Mouse (Mus musculus) limb, embryonic 15.5 days (tissue): ENCODE measurements around the gene Bcl3. TPM values are rescaled to one million over a fixed set of nuclear protein-coding genes. Genes with fewer than 3 reads are reported as not detected.

Experiments
- ATAC-seq: fragments of 200-750 bp; cut with Nextera tagmentation; 2 replicates; pipeline ENCODE4 v1.8.0; 2017; ENCODE audit warnings: low read depth, moderate TSS enrichment; ENCODE audit not compliant: insufficient number of reproducible peaks, low FRiP score, low TSS enrichment
- H3K27ac ChIP-seq: fragments of 300-500 bp; sonication (generic); 2 replicates; pipeline ENCODE4 v1.5.1; 2015; ENCODE audit warnings: moderate library complexity, mild to moderate bottlenecking, inconsistent platforms
- H3K27me3 ChIP-seq: fragments of 300-500 bp; sonication (generic); 2 replicates; pipeline ENCODE4 v1.6.1; 2015; ENCODE audit warnings: inconsistent platforms
- H3K36me3 ChIP-seq: fragments of 300-500 bp; sonication (generic); 2 replicates; pipeline ENCODE4 v1.6.1; 2015; ENCODE audit warnings: inconsistent platforms
- H3K4me1 ChIP-seq: fragments of 300-500 bp; sonication (generic); 2 replicates; pipeline ENCODE4 v1.6.1; 2015; ENCODE audit warnings: inconsistent platforms
- H3K4me2 ChIP-seq: fragments of 300-500 bp; sonication (generic); 2 replicates; pipeline ENCODE4 v1.6.1; 2015; ENCODE audit warnings: mild to moderate bottlenecking, inconsistent platforms
- H3K4me3 ChIP-seq: fragments of 300-500 bp; sonication (generic); 2 replicates; pipeline ENCODE4 v1.5.1; 2015; ENCODE audit warnings: mild to moderate bottlenecking, inconsistent platforms
- H3K9ac ChIP-seq: fragments of 300-500 bp; sonication (generic); 2 replicates; pipeline ENCODE4 v1.6.1; 2015; ENCODE audit warnings: inconsistent platforms
- H3K9me3 ChIP-seq: fragments of 300-500 bp; sonication (generic); 2 replicates; pipeline ENCODE4 v1.6.1; 2016; ENCODE audit warnings: inconsistent platforms
- WGBS: fragments of 180-500 bp; shearing (Covaris S2); methylation state at CpG from one replicate; pipeline ENCODE4 v1.1.7; 2015; 5-methylcytosine and 5-hydroxymethylcytosine counted together
- polyA plus RNA-seq: library from polyadenylated mRNA; unstranded; fragments of >200 nt; fragmentation: Nextera tagmentation; extraction: Ambion mirVana; gene quantifications from 2 replicates; pipeline ENCODE4 v1.2.1, GENCODE M21; 2015

The Bcl3 gene
- polyA plus RNA-seq, 1 experiment from 2014 or later = 3.9 TPM

- peak; percentile 12; the same call in 1 of the 2 replicates for ATAC-seq
- Histone ChIP-seq H3K36me3 (no peaks in the 10 kb centered on the region), H3K9me3 (no peaks in the 10 kb centered on the region), H3K9ac (no peak within 1 kb of the TSS), H3K4me3 (peak within 1 kb of the TSS; percentile 20), H3K27ac (no peak within 1 kb of the TSS), H3K4me2 (peak within 1 kb of the TSS; percentile 43), H3K27me3 (peaks cover 41% of the 10 kb centered on the region), H3K4me1 (peaks cover 7% of the 10 kb centered on the region)
- 4% methylated on average over 31 of the region's 33 CpGs for WGBS
These were observed 29.4 kb upstream of the Bcl3 start, which contains the start of gene Gm19345 for GRCm38 (mm10) chr7:19851858-19852570. Gene Gm19345 (plus strand): TSS chr7:19852003.

GRCm38 (mm10) chr7:19844521-19845171, 22.1 kb upstream of the Bcl3 start:
- no peak overlapping the region for H3K4me3 ChIP-seq
- ATAC-seq = no peak
- H3K27ac ChIP-seq = no peak overlapping the region
- peaks cover 46% of the 10 kb centered on the region for H3K27me3 ChIP-seq
- H3K9me3 ChIP-seq = no peaks in the 10 kb centered on the region
- no peaks in the 10 kb centered on the region for H3K36me3 ChIP-seq
- no peak overlapping the region for H3K4me2 ChIP-seq
- peaks cover 2% of the 10 kb centered on the region; the same call in 1 of the 2 replicates for H3K4me1 ChIP-seq
- WGBS = 63% methylated on average over 15 of the region's 15 CpGs
- H3K9ac ChIP-seq = no peak overlapping the region

GRCm38 (mm10) chr7:19843561-19843960, 21.0 kb upstream of the Bcl3 start:
- 4% methylated on average over 11 of the region's 11 CpGs for WGBS
- H3K4me2 ChIP-seq = no peak overlapping the region
- ATAC-seq = 0 out of 2 replicates have a peak, but pooled peaks have one; percentile 26
- peaks cover 2% of the 10 kb centered on the region; the same call in 1 of the 2 replicates for H3K4me1 ChIP-seq
- no peaks in the 10 kb centered on the region for H3K9me3 ChIP-seq
- H3K36me3 ChIP-seq = no peaks in the 10 kb centered on the region
- no peak overlapping the region; the same call in 1 of the 2 replicates for H3K9ac ChIP-seq
- H3K4me3 ChIP-seq = no peak overlapping the region
- no peak overlapping the region for H3K27ac ChIP-seq
- H3K27me3 ChIP-seq = peaks cover 45% of the 10 kb centered on the region

GRCm38 (mm10) chr7:19842885-19843504, 20.4 kb upstream of the Bcl3 start:
- H3K27ac ChIP-seq = no peak overlapping the region
- H3K27me3 ChIP-seq = peaks cover 40% of the 10 kb centered on the region
- no peaks in the 10 kb centered on the region for H3K9me3 ChIP-seq
- H3K9ac ChIP-seq = no peak overlapping the region
- ATAC-seq = no peak
- peaks cover 2% of the 10 kb centered on the region; the same call in 1 of the 2 replicates for H3K4me1 ChIP-seq
- no peak overlapping the region for H3K4me2 ChIP-seq
- H3K4me3 ChIP-seq = no peak overlapping the region
- 27% methylated on average over 19 of the region's 19 CpGs for WGBS
- H3K36me3 ChIP-seq = no peaks in the 10 kb centered on the region

GRCm38 (mm10) chr7:19841686-19842413, 19.3 kb upstream of the Bcl3 start:
- Histone ChIP-seq H3K36me3 (no peaks in the 10 kb centered on the region), H3K9ac (no peak overlapping the region), H3K9me3 (no peaks in the 10 kb centered on the region), H3K4me1 (peaks cover 2% of the 10 kb centered on the region; the same call in 1 of the 2 replicates), H3K4me2 (no peak overlapping the region), H3K27me3 (peaks cover 31% of the 10 kb centered on the region), H3K27ac (no peak overlapping the region), H3K4me3 (no peak overlapping the region)
- whole genome bisulfite sequencing = 80% methylated on average over 21 of the region's 21 CpGs
- no peak for ATAC-seq

GRCm38 (mm10) chr7:19840936-19841335, 18.4 kb upstream of the Bcl3 start:
- no peaks in the 10 kb centered on the region for H3K9me3 ChIP-seq

GRCm38 (mm10) chr7:19840371-19840770, 17.8 kb upstream of the Bcl3 start:
- 79% methylated on average over 4 of the region's 4 CpGs for WGBS
- Histone ChIP-seq H3K4me3 (no peak overlapping the region), H3K9ac (no peak overlapping the region), H3K27ac (no peak overlapping the region), H3K9me3 (no peaks in the 10 kb centered on the region), H3K36me3 (no peaks in the 10 kb centered on the region), H3K27me3 (peaks cover 26% of the 10 kb centered on the region), H3K4me1 (peaks cover 2% of the 10 kb centered on the region; the same call in 1 of the 2 replicates), H3K4me2 (no peak overlapping the region)
- ATAC-seq = no peak

More at GRCm38 (mm10) chr7:19840936-19841335, 18.4 kb upstream of the Bcl3 start:
- Histone ChIP-seq H3K36me3 (no peaks in the 10 kb centered on the region), H3K4me1 (peaks cover 2% of the 10 kb centered on the region; the same call in 1 of the 2 replicates), H3K9ac (no peak overlapping the region), H3K4me3 (no peak overlapping the region), H3K4me2 (no peak overlapping the region), H3K27me3 (peaks cover 26% of the 10 kb centered on the region), H3K27ac (no peak overlapping the region)
- no peak for ATAC-seq
- WGBS = 75% methylated on average over 3 of the region's 3 CpGs

- no peak overlapping the region for H3K4me3 ChIP-seq
- no peaks in the 10 kb centered on the region for H3K9me3 ChIP-seq
- H3K4me2 ChIP-seq = no peak overlapping the region
- no peak overlapping the region for H3K27ac ChIP-seq
- H3K27me3 ChIP-seq = 0 out of 2 replicates have a peak, but pooled peaks cover 3% of the 10 kb centered on the region
- H3K9ac ChIP-seq = no peak overlapping the region
- peaks cover 4% of the 10 kb centered on the region for H3K4me1 ChIP-seq
- no peak for ATAC-seq
- no peaks in the 10 kb centered on the region for H3K36me3 ChIP-seq
- 52% methylated on average over 3 of the region's 3 CpGs for WGBS
These were observed 14.3 kb upstream of the Bcl3 start for GRCm38 (mm10) chr7:19836843-19837242.

GRCm38 (mm10) chr7:19834055-19834454, 11.5 kb upstream of the Bcl3 start:
- H3K4me3 ChIP-seq = no peak overlapping the region
- H3K4me2 ChIP-seq = no peak overlapping the region
- no peaks in the 10 kb centered on the region for H3K27me3 ChIP-seq
- no peak for ATAC-seq
- WGBS = 74% methylated on average over 3 of the region's 3 CpGs
- H3K9me3 ChIP-seq = no peaks in the 10 kb centered on the region
- peaks cover 14% of the 10 kb centered on the region for H3K4me1 ChIP-seq
- H3K9ac ChIP-seq = no peak overlapping the region
- H3K36me3 ChIP-seq = no peaks in the 10 kb centered on the region
- H3K27ac ChIP-seq = no peak overlapping the region

GRCm38 (mm10) chr7:19831837-19832236, 9.3 kb upstream of the Bcl3 start:
- Histone ChIP-seq H3K4me3 (no peak overlapping the region), H3K9ac (no peak overlapping the region), H3K4me2 (no peak overlapping the region), H3K4me1 (peaks cover 17% of the 10 kb centered on the region), H3K27me3 (no peaks in the 10 kb centered on the region), H3K27ac (no peak overlapping the region), H3K36me3 (no peaks in the 10 kb centered on the region), H3K9me3 (no peaks in the 10 kb centered on the region)
- WGBS = 42% methylated on average over 9 of the region's 9 CpGs
- ATAC-seq = peak; percentile 46; the same call in 1 of the 2 replicates

GRCm38 (mm10) chr7:19830682-19831156, 8.1 kb upstream of the Bcl3 start:
- ATAC-seq = peak; percentile 38; the same call in 1 of the 2 replicates
- peaks cover 20% of the 10 kb centered on the region for H3K4me1 ChIP-seq

More at GRCm38 (mm10) chr7:19830682-19831156, 8.1 kb upstream of the Bcl3 start:
- H3K9me3 ChIP-seq = no peaks in the 10 kb centered on the region
- no peak overlapping the region for H3K4me2 ChIP-seq
- H3K4me3 ChIP-seq = no peak overlapping the region
- no peaks in the 10 kb centered on the region for H3K36me3 ChIP-seq
- no peak overlapping the region for H3K9ac ChIP-seq
- 29% methylated on average over 13 of the region's 13 CpGs for WGBS
- H3K27ac ChIP-seq = peak overlapping the region; percentile 6; the same call in 1 of the 2 replicates
- no peaks in the 10 kb centered on the region for H3K27me3 ChIP-seq
